Mouse (Mus musculus) embryo, embryonic 10.5 days (tissue): ENCODE measurements around the gene Wdr11.

Experiments
- DNase-seq: peaks from one replicate; pipeline ENCODE4 v3.0.0-alpha.2; 2015; ENCODE audit warnings: low spot score

The Wdr11 gene

DNA sequence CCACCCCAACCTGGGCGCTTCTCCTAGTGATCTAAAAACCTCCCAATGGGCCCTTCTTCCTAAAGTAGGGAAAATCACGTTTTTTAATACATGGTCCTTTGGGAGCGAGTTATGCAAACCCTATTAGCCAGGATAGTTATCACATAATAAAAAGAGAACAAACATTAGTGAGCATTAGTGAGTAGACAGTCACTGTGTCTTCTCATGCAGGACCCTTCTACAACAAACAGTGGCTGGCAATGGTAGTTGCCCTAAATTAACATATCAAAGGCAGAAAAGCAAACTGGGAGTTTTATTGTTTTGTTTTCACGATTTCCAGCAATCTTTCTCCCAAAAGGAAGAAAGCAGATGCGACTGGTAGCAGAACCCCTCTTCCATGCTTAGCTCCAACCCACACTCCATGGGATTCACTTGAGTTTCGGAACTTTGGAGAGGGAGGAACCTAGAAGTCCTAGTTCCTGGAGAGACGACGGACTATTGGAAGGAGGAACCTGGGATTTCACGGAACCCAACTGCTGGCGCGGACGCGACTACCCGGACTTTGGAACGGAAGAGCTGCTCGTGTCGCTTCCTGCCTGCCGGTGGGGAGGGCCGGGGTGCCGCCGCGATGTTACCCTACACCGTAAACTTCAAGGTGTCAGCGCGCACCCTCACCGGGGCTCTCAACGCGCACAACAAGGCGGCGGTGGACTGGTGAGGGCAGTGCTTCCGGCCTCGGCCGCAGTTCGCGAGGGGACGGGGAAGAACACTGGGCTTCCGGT lies at the start of gene Wdr11:
Wdr11 (plus strand) TSS at position 493 of the 761 bp plus-strand sequence.
- peak; percentile 89 for DNase-seq

DNA sequence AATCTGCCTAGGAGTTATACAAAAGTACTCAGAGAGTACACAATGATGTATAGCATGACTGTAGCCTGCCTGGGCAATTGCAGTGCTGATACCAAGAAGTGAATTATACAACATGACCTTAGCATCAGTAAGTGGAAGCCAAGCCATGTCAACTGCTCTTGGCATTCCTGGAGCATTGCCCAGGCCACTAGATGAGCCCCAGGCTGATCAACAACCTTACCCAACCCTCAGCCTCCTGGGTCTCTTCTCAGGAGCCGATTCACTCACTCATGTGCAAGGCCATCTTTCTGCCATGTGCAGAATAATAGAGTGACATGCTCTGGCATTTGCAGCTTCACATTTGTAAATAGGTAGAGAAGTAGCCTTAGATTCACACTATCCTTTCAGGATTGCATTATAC lies 24.1 kb upstream of the Wdr11 start:
- DNase-seq: no peak

DNA sequence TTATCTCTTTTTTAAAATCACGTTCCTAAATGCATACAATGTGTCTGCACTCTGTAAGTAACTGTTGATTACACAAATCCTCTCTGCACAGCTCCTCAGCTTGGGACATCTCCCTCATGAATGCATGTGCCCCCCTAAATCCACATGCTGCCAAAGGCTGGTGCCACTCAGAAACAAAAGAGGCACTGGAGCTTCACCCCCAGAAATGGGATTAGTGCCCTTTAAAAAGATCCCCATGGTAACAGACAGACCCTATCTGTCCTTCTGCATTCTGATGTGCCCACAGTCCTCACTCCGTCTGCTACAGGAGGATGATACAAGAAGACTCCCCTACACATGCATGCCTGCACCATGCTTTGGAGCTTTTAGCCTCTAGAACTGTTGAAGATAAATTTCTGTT lies 23.3 kb upstream of the Wdr11 start:
- DNase-seq: peak; percentile 3

DNA sequence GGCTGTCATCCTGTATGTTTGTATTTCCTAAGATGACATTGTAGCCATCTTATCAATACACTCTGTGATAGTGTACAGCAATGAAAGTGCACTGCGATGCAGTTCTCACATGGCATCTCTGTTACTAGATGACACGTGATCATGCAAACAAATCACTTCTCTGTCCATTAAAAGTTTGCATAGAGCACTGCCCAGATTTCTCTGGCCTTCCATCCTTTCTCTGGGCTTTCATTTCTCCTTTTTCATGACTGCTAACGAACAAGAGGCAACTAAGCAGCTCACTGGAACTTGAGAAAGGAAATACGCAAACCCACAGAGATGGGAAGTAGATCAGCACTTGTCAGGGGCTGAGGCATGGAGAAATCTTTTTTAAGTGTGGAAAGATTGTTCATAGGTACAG lies 17.2 kb upstream of the Wdr11 start:
- no peak for DNase-seq

DNA sequence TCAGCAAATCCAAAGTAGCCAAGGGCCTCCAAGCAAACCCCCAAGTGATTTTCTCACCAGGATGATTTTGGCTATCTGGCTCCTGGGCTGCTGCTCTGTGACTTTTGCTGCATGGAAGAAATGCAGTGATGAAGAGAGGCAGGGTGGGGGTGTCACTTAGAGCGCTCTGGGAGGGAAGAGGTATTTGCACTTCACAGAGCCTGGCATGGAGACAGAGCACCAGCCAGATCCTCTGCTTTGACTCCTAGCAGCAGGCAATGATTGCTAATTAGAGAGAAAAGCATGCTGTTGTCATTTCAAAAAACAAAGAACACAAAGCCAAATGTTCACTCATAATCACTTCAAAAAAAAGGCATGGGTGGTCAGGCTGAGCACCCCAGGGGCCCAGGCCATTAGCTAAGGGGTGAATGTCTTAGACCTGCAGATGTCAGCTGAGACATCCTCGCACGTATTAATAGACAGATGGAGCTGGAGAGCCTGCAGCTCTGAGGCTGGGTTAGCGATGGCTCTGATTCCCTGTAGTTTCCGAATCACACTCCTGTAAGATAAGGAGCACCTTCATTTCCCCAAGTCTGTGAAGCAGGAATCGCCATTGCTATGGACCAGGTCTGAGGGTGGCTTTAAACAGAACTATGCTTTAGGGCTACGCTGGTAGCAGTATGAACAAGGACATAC lies 16.4 kb upstream of the Wdr11 start:
- DNase-seq: no peak

DNA sequence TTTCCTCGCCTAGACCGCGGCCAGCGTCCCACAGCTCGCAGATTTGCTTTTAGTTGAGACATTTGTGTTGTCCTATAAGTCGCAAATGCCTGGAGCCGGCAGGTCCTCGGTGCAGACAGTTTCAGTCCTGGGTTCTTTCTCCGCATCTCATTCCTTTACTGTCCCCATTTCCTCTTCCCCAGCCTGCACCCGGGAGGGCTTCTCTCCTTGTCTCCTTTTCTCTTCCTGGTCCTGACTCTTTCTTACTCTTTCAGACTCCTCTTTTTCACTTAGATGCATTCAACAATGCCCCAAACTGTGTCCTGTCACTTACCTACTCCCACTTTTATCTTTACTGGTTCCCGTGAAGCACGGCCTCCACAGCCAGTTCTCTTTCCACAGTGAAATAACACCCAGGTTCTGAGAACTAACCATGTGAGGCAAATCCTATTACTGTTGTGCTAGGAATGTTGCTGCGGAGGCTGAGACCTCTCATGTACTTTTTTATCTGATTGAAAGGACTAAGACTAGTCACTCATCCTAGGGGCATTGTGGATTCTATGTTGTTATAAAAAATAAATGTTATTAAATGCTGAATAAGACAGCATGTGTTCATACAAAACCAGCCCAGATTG lies 576 bp downstream of the Wdr11 start:
- DNase-seq: peak; percentile 46

DNA sequence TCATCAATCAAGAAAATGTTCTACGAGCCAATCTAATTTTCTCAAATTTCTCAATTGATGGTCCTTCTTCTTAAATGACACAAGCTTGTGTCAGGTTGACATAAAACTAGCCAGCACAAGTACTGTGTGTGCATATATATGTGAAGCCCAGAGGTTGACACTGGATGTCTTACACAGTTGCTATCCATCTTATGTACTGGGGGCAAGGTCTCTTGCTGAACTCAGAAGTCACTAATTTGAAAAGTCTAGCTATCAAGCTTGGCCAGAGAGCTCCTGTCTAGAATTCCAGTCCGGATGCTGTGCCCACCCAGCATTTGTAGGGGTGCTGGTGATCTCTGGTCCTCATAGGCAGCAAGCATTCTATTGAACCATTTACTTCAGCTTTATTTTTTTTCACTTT lies 5.5 kb downstream of the Wdr11 start:
- DNase-seq: no peak

DNA sequence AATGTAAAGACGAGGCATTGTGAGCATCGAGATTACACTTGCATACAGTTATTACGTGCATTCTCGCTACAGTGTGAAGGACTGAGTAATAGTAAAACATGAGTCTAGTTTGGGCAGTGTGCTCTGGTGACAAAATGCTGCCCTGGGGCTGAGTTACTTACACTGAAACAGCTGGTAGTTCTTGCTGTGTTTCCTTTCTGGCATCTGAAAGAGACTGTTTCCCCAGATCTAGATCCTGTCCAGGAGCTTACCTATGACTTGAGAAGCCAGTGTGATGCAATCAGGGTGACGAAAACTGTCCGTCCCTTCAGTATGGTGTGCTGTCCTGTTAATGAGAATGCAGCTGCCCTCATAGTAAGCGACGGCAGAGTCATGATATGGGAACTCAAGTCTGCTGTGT lies 14.6 kb downstream of the Wdr11 start:
- DNase-seq: no peak

DNA sequence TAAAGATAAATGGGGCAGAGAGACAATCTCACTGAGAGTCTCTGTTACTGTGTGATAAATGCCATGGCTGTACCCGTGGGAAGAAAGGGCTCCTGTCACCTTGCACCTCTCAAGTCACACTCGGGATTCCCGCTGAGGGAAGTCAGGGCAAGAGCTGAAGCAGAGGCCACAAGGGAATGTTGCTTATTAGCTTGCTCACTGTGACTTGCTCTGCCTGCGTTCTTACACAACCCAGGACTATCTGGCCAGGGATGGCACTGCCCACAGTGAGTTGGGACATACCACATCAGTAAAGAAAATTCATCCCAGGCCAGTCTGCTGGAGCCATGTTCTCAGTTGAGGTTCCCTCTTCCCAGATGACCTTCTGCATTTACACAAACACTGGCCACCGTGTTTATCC lies 29.5 kb downstream of the Wdr11 start:
- no peak for DNase-seq

DNA sequence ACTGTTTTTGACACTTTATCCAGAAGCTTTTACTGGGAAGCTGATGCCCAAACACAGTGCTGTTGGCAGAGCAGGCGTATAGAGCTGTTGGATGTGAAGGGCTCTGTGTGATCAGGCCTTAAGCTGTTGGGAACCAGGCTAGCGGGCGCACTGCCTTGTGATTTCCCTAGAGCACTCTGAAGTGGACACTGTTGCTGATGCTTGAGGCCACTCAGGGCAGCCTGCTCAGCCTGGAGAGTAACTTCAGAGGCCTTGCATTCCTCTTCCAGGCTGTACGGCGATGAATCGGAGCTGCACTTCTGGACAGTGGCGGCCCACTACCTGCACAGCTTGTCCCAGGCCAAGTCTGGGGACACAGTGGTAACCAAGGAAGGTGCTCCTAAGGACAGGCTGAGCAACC lies 38.7 kb downstream of the Wdr11 start:
- no peak for DNase-seq

DNA sequence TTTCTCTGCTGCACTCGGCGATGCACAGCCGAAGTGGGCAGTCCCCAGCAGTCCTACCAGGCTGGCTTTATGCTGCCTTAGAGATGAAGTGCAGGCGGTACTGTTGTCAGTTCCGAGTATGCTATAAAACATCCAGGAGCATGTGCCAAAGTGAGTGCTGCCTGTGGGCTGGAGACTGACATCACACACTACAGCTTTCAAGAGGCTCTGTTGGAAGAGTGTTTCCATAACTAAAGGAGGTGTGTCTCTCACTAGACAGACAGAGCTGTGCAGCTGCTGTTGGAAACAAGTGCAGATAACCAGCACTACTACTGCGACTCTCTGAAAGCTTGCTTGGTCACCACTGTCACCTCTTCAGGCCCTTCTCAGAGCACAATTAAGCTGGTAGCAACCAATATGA lies 39.8 kb downstream of the Wdr11 start:
- no peak for DNase-seq

DNA sequence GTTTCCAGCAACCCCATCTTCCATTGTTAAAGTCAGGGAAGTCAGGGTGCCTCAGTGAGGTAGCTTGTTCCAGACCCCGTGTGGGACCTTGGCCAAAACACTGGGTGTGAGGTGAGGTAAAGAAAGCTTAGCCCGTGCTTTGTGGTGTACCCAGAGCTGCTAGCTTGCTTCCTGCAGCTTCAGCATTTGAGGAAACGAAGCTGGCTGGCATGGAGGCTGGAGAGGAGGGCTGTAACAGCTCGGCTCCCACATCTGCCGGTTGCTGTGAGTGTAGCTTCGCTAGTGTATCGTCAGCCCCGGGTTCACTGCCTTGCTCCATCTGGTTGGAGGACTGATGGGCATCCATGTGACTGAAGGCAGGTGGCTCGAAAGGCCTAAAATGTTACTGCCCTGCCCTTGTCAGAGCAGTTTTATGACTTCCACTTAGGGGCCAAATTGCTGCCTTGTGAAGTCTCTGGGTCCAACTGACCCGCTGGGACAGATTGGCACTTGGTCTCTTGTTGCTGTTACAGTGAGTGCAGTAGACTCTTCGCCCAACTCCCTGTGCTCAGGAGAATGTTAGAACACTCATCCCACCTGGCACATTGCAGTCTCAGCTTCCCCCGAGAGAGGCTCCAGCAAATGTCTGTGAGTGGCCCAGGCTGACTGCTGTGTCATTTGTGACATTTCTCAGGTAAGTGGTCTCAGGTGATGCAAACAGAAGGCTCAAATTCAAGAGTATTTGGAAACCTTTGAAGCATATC lies 44.4 kb downstream of the Wdr11 start:
- no peak for DNase-seq

DNA sequence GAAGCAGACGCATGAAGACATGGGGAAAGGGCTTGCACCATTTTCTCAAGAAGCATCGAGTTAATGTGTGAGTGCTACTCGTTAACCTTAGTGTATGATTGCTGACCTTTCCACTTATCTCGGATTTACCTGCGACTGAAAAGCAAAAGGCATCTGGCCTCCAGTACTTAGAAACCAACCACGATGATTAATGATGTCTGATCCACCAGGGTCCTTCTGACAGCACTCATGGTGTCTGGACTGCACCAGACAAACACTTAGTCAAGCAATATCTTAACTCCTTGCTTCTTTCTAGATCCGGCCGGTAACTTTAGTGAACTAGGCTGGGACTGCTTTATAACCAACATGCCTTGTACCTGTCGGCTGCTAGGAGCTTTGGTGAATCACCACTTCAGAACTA lies 45.3 kb downstream of the Wdr11 start:
- no peak for DNase-seq

DNA sequence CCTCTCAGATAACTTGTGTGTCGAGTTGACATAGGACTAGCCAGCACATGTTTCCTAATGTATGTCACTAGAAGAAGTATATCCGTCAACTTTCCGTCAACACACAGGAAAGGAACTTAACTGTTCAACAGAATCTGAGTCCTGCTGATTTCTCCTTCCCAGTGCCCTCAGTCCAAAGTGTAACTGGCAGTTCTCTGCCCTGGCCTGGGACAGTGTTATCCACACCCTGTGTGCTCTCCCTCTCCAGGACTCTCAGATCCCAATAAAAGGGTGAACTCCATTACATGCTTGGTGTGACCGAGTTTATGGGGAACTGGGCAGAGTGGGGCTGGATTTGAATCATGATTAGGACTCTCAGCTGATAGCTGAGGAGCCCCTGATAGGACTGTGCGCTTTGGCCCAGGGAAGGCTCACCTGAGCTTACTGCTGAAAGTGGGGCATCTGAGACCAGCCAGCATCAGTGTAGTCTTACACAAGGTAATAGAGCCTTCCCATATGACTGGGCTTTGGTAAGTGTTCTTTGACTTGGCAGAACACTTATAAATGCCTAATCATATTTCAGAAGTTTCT lies 46.3 kb downstream of the Wdr11 start:
- no peak for DNase-seq

DNA sequence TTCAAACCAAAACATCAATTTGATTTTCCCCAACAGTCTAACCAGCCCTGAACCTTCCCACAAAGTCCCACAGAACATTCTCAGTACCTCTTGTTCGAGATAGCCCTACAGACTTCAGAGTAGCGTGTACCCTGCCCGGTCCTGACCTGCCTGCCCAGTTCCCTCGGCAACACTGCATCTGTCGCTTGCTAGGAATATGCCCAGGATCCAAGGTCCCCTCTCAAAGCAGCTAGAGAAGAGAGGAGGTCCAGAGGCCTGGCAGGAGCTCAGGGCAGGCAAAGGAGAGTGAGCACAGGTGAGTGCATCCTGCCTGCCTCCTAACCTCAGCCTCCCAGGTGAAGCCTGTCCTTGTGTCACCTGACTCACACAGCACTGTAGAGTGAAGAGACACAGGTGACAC lies 47.3 kb downstream of the Wdr11 start:
- DNase-seq: no peak

DNA sequence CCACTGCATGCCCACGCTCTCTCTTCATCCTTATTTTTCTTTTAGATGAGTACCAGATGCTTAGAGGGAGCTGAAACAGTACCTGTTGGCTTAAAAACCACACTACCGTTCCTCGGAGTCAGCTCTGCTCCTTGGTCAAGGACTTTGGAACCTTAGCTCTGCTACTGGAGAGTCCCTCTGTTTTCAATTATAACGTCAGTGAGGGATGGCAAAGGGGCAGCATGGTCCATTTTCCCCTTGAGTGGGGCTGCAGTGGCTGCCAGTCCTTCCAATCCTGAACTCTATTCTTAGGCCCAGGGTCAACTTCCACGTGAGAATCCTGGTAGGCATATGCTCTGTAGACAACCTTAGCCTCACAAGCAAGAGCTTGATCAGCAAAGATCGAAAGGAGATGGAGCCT lies 48.2 kb downstream of the Wdr11 start:
- no peak for DNase-seq

DNA sequence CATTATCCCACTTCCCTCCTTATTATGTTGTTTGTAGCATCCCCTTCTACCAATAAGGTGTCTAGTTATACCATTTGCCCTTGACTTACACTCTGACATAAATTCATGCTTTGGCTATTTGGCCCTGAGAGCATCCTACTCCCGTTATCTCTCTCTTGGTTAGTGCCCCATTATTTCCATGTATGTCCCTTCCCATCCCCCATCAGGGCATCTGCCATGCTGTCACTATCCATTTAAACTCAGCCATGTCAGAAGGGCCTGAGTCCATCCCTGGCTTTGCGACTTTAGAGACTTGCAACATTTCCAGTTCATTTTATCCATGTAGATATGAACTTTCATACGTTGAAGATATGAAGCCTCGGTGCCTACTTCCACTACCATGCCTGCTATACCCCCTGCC lies 51.6 kb downstream of the Wdr11 start:
- no peak for DNase-seq

DNA sequence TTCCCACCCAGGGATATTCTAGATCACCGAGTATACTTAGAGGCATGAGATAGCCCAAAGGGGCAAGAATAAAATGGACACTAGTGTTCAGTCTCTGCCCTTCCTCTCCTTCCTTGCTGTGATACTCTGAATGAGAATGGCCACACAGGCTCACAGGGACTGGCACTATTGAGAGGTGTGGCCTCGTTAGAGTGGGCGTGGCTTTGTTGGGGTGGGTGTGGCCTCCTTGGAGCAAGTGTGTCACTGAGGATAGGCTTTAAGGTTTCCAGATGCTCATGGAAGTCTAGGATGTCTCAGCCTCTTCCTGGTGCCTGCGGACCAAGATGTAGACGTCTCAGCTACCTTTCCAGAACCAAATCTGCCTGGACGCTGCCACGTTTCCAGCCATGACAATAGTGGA lies 56.1 kb downstream of the Wdr11 start:
- no peak for DNase-seq

DNA sequence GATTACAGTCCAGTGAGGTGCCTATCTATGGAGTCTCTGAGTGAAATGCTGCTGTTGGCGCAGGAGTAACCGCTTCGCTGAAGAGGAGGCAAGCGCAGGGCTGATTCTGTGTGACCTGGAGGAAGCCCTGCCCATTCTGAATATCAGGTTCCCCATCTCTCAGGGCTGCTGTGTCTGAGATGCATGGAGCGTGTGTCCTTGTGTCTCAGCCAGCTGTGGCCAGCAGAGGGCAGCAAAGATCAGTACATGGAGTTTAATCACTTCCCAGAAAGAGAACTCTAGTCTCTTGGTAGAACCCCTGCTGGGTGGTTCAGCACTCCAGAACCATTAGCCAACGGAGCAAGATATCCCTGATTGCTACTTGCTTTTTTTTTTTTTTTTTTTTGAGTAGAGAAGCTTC lies 57.3 kb downstream of the Wdr11 start:
- peak; percentile 96 for DNase-seq

DNA sequence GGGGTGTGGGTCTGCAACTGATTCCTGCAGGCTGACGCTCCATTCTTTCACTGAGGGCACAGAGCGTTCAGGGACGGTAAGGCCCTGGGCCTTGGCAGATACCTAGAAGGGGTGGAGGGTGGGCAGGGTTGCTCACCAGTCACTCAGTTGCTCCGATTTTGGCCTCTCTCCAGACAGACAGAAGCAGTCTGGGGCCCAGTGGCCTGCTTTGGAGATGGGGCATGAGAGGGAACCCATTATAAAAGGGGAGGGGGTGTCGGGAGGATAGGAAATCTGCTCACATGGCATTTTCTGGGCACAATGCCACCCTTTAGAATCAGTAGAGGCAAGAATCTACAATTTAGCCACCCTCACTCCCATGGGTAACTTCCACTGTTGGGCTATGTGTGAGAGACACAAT lies 59.1 kb downstream of the Wdr11 start:
- no peak for DNase-seq

DNA sequence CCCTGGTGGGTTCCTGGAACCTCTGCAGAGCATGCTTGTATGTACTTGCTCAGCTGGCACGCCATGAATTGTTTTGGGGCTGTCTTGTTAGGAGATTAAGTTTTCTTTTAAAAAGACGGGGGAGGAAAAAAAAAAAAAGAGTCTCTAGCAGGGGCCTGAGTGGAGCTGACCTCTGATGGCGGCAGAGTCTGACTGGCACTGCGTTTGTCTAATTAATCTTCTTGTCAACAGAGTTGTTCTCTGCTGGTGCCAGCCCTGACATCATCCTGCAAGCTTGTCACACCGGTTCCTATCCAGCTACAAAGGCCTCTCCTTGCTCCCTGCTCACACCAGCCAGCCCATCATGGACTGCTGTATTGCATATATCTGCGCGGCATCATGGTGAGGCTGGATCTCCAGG lies 60.1 kb downstream of the Wdr11 start:
- DNase-seq: no peak

DNA sequence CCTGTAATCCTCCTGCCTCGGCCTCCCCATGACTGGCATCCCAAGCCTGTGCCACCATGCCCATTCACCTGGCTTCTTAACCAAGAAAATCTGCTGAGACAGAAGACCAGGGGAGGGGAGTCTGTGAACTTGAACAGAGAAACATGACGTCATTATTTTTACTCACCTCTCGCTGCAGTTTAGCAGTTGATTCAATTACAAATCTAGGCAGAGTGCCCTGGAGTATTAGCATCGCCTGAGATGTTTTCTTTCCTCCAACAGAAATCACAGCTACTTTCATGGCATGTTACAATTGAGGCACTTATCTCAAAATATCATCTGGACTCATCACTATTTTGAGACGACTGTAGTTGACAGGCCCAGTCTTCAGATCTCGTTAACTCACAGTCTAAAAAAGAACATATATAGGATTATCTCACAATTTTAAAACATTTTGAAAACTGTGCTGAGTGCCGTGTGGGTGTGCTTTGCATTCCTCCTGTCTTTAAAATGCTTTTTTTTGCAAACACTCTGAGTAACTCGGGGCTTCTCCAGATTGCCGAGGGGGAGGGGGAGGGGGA lies 61.3 kb downstream of the Wdr11 start:
- DNase-seq: no peak
